Mouse (Mus musculus) urinary bladder, adult 2 months (tissue): ENCODE data around the gene Kidins220. TPM values are rescaled to one million over a fixed set of nuclear protein-coding genes. Genes with fewer than 3 reads are reported as not detected.

Experiments used
- DNase-seq: peaks from one replicate; pipeline ENCODE4 v3.0.0; 2022; ENCODE audit warnings: low spot score
- polyA plus RNA-seq: library from polyadenylated mRNA; depleted of rRNA; stranded (reverse); fragments of >200 nt; gene quantifications from 2 replicates; pipeline ENCODE4 v1.2.3, GENCODE M21; 2012

Kidins220 gene
- polyA plus RNA-seq, 1 experiment, result 95.9 TPM

DNA sequence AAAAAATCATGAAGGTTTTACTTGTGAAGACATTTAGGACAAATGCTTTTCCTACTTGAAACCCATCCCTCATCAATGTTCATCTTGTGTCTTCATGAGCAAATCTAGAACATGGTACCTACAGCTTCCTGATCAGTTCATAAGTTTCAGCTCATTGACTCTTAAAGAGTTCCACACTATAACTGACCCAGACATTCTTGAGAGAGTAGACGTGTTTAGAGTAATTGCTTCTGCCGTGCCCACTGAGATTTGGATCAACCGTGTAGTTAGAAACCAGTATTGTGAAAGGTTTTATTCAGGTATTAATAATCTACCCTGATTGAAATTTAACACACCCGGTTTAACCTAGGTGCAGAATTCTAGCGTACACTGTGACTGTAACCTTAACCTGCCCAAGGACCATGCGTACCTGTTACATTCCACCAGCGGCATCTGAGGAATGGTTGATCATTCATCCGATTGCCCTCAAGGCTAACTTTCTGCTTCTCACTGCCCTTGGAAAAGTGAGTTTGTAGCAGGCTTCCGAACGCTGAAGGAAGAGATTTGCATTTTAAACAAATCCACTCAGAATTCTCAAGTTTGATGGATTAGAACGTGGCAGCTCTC is 12.3 kb upstream of the Kidins220 start:
- no peak for DNase-seq

DNA sequence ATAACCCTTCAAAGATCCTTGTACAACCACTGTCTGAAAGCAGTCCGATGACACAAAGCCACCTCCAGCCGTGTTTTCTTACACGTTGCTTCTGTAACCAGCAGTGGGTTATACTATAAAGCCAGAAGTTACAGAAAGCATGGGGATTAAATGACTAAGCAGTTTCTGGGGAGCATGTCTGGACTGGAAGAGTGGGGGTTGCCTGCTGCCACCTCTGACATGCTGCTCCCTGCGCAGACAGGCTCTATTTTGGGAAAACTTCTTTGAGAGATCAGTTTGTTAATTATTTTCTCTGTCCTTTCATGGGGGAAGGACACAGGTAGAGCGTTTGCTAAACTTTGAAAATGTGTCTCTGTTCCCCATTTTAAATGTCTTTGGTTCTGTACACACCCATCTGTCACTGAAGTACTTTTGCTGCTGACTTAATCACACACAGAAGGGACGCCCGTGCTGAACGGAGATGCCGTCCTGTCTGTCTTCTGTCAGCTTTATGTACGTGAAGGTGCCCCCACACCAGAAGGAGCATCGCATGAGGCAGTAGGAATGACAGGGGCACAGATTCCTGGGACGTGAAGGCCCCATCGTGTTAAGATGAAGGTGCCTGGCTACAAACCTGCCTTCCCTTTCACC is 11.2 kb upstream of the Kidins220 start:
- DNase-seq, result no peak

DNA sequence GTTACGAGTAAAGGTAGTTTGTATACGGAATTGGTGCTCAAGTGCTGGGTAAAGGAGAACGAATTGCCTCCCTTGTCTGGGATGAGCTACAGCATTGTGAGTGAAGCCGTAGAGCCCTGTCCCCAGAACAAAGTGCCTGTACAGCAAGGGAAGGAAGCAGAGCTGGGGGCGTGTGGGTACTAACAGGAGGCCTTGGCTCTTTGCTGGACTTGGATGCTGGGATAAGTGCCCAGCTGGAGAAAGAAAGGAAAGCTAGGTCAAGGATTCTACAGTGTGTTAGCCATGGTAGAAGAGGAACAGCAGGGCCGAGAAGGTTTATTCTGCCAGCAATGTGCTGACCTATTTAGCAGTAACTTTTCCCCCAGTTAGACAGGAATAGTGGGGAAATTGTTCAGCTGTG is 9.3 kb upstream of the Kidins220 start:
- no peak for DNase-seq

DNA sequence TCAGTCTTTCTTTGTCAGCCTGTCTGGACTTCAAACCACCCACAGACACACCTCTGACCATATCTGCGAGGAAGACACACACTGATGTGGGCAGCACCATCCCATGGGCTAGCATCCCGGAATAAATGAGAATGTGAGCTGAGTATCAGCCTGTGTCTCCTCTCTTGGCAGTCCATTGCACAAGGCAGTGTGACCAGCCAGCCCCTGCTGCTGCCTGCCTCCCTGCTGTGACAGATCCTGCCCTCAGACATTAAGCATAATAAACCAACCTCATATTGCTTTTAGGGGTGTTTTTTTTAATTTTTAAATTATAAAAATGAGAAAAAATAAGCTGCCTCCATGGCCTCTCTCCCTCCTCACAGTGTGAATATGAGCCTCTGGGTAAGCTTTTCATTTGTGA is 8.7 kb upstream of the Kidins220 start:
- DNase-seq, result no peak

DNA sequence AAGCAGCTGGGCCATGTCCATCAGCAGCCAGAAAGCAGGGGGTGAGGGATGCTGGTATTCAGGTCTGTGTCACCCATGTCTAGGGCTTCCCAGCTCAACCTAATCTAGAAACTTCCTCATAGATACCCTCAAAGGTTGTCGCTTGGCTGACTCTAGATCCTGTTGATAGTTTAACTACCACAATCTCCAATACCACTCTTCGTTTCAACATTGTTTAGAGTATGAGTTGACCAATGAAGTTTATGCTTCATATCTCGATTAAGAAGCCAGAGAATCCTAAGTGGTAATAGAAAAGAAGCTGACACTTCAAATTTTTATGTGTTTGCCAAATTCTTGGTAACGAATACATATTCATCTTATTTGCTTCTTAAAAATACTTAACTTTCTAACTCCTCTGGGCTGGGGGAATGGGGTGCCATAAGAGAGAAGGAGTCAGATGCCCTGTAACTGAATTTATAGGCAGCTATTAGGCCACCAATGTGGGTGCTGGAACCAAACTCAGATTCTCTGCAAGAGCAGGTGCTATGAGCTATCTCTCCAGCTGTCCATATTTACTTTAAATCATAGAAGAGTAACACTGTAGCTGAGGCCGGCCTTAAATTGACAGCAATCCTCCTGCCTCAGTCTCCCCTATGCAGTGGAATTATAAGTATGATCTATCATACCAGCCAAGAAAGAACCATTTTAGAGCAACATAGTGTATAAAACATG is 3.1 kb upstream of the Kidins220 start:
- no peak for DNase-seq

DNA sequence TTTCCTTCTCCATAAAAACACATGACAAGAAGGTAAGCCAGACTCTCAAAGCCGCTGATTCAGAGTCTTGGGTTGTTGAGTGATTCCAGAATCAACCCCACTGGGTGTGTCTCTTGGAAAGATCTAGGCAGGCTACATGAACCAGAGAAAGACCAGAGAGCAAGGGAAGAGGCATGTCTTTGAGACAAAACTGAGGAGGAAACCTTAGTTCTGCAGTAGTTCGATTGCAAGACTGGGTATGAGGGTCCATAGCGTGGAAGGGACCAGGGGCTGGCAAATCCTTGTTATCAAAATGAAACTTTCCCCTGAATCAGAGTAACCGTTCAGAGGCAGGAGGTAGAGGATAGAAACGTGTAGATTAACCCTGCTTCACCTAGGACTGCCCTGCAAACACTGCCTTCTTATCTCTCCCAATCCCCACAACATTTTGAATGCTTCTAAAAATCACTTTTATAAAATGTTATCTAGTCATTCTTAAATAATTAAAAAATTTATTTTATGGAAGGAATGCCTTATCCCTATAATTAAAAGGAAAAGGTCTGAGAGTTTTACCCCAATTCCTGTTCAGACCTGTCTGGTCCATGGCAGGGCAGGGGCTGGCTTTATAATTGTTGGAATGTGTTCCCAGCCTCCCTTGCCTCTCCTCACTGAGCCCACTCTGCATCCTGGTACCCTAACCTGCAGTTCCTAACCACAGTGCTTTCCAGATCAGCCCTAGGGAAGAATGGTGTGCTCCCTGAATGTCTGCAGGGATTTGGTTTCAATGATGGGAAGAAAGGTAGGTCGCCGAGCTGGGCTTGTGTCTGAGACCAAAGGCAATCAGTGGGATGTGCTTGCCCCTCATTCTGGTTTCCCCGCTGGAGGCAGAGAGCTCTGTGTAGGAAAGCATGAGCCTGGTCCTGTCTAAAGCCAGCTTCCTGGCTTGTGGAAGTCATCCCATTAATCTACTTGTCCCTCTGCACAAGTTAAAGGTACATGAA is 2.1 kb upstream of the Kidins220 start:
- DNase-seq, result no peak

DNA sequence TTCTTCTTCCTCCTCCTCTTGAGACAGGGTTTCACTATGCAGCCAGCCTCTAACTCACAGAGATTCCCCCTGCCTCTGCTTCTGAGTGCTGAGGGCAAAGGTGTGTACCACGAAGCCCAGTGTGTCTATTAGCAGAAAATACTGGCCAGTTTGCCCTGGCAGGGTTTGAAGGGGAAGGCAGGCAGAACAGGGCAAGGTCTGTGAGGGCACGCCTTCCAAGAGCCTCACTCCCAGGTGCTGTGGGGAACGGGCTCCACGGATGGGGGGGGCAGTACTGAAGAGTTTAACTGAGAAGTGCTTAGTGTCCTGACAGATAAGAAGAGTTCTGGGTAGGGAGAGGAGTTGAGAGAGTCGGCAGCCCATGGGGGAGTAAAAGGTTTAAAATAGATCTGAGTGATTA is 1.1 kb upstream of the Kidins220 start:
- no peak for DNase-seq

DNA sequence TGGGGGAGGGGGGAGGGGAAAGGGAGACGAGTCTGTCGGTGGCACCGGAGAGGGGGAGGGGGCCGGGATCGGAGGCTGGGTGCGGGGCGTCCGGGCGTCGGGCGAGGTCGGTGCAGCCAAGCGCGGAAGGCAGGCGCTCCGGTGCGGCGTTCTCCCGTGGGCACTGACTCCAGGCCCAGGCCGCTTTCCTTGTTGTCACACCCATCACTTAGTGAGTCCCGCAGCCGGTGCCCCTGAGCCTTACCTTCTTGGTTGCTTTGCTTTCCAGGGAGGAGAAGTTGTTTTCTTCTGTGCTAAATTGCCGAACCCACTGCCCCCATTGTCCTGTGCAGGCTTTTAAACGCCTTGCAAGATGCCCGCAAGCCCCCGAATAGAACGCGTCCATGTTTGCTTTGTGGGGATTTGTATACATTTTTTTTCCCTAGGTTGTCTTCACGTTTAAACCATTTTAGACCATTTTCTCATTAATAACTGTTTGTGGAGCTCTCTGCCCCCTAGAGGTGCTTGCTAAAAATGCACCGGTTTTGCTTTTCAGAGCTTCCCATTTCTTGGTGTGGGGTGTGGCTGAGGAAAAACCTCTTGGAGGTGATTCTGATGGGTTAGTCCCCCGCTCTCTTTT is 499 bp downstream of the Kidins220 start:
- DNase-seq, result no peak

DNA sequence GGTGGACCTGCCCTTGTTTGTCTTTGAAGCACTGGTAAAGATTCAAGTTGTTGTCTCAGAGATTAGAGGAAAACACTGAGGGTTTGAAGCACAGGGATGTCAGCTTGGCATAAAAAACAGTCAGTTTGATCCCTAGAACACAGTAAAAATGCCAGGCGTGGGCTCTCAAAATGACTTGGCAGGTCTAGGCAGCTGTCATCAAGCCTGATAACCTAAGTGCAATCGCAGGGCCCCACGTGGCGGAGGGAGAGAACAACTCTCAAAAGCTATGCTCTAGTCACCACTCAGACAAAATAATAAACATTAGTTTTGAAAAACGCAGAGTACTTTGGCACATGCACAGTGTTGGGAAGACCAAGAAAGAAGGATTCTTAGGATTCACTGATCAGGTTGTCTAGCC is 10.5 kb downstream of the Kidins220 start:
- no peak for DNase-seq

DNA sequence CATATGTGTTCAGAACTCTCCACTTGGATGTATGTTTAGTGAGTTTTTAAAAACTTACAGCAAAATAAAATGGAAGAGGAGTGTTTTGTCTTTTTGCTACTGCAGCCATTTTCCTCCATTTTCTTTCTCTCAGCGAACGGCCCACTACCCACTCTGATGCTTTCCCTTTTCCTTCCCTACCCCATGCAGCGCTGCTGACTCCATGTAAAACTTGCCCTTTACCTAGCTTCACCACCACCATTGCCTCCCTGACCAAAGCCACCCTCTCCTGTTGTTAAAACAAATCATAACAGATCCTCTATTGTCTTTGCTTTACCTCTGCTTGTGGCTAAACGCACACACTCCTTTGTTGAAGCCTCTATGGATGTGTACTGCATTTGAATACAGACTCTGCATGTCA is 20.6 kb downstream of the Kidins220 start:
- no peak for DNase-seq

DNA sequence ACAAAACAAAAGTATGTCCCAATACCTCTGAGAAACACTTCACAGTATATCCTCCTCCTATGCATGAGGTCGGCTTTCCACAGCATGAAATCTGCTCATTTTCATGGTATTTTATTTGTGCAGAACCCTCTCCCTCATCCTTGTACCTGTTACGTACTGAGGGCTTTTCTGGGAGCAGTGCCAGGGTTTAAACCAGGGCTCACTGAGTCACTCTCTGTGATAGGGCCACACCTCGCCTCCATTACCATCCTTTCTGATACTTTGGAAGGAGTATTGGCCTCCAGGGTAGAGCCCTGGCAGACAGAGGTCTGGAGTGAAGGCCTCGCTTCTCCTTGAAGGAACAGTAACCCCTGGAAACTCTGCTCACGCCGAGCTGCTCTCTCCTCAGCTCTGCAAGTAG is 30.6 kb downstream of the Kidins220 start:
- DNase-seq, result no peak

DNA sequence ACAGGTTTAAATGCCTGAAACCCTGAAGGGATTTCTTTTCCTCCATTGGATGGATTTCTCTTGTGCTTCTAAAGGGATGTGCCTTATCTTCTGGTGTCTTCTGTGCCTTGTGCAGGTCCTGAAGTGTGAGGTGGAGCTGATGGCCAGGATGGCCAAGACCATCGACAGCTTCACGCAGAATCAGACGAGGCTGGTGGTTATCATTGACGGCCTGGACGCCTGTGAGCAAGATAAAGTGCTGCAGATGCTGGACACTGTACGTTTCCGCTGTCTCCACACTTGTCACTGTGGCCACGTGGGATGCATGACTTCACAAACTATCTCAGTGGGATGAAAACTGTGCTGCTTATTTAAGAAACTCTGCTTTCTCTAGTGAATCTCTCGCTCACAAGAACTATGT is 35.2 kb downstream of the Kidins220 start:
- no peak for DNase-seq

DNA sequence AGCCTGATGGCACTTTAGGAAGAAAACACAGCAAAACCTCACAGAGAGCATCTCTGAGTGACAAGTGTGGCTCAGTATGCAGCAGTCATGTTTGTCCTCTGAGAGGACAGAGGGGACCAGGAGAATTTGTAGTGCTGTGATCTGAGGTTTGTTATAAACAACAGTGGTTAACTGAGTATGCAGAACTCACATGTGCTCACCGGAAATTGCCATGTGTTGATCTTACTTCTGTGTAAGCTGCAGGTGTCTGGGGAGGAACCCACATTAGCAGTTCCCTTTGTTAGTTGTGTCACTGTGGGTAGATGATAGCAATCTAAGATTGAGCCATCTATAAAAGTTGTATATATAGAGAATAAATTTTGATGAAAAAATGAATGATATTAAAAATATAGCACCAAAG is 35.7 kb downstream of the Kidins220 start:
- no peak for DNase-seq

DNA sequence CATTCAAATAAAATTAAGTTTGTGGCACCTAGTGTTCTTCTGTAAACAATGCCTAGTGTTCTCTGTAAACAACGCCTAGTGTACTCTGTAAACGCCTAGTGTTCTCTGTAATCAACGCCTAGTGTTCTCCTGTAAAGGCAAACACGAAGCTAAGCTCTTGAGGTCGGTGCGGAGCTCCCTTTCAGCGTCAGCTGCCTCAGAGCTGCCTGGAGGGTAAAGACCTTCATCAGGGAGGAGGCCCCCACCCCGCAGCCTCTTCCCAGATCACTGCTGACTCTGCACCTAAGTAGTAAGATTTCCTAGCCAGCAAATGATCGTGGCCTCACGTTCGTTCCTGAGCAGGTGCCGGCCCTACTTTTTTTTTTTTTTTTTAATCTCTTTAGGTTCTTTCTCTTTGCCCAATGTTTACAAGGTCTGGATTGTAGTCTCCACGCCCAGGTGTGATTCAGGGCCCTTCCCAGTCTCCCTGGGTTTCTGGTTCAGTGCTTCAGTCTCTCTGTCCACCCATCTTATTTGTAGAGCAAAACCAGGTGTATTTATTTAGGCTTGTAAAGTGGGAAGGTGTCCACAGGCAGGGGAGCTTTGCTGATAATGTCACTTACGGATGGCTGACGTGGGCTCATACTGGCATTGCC is 37.1 kb downstream of the Kidins220 start:
- no peak for DNase-seq

DNA sequence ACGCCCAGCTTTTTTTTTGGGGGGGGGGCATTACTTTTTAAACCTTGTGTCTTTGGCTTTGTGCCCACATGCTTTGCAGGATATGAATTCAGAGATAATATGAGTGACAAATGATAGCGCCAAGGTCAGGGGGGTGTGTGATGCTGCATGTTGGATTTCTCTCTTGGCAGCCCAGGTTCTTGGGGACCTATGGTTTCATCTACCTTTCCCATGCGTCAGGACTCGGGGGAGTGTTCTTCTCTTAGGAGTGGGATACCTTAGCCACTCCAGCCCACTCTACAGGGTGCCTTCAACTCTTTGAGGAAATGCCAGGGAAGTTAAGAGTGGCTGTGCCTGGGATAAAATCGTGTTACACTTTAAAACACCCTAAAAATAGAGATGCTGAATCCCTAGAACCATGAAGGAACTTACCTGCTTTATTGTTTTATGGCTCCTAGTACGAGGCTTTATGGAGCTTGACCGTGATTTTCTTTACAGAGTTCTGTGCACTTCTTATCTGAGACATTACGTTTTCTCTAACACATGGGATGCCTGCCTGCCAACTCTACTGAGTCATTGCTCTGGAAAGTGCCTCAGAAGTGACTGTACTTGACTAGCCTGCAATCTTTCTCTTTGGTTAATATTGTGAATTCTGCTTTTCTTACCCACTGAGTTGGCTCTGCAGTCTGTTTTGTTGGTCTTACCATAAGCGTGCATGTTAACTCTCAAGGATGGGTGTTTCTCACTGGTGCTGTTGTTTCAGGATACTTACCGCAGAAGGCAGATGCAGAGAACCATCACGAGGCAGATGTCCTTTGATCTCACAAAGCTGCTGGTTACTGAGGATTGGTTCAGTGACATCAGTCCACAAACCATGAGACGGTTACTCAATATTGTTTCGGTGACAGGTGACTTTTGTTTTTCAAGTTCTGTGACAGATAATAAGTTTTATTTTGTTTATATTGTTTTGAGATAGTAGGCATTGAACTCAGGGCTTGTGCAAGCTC is 38.1 kb downstream of the Kidins220 start:
- no peak for DNase-seq

DNA sequence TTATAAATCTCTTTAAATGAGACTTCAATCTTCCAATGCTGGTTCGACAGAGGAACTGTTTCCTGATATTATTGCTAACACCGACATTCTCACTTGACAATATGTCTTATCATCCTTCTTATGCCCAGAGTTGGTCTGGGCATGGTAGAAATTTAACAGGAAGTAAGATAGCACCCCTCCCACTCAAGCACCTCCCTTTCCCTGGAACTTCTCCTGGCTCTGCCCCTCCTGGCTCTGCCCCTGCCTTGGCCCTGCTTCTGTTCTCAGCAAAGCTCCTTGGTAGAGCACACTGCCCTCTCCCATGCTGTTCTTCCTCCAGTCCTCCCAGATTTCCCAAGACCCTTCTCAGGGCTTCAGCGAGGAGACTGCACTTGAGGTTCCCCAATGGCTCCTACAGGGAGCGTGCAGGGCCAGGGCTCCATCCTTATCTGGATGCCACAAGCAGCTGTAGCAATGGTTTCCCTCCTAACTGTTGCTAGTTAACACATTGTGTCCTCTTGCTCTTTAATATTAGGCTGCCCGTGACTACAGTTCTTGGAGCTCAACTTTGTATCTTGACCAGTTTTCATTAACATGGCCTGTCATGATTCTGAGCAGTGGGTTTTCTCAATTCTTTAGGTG is 39.7 kb downstream of the Kidins220 start:
- DNase-seq, result no peak

DNA sequence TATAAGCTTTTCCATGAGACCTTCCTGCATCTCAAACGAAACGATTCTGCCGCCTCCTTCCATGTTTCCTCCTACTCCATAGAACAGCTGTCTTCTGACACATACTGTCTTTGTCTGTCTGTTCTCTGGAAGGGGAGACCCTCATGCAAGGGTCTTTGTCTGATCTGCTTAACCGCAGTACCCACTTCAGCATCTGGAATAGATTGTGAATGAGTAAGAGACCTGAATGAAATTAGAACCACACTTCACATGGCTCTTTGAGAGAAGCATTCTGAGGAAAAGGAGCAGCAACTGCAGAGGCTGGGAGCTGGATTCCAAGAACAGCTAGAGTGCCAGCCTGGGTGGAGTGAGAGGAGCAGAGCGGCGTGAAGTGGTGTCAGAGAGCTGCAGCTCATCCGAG is 40.2 kb downstream of the Kidins220 start:
- no peak for DNase-seq

DNA sequence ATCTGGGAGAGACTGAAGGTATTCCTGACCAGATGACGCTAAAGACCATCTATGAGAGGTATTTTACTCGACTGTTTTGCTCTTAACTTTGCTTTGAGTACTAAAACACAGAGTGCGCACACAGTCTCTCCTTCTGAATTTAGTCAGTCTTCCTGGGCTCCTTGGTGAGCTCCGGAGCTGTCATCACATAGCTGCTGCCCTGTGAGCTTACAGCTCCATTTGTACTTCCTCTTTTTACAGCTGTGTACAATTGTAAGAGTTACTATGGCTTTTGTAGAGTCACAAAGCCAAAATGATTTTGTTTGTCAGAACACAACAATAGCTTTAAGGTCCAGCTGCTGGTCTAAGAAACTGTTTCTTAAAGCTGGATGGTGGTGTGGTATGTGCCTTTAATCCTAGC is 42.3 kb downstream of the Kidins220 start:
- no peak for DNase-seq

DNA sequence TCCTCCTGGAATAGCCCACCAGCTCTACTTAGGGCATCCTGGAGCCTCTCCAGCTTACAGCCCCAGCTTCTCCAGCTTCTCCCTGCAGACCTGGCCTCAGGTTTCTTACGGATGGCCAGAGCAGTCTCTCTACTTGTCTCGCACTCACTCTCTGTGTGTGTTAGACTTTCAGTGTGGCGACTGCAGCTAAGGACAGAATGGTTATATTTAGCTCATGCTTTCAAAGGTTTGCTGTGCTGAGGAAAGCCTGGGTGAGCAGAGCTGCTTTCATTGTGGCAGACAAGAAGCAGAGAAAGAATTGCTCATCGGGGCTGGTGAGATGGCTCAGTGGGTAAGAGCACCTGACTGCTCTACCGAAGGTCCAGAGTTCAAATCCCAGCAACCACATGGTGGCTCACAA is 46.3 kb downstream of the Kidins220 start:
- no peak for DNase-seq
